Mouse (Mus musculus) brain, embryonic 14.5 days (tissue): ENCODE measurements around the gene Nrd1.

Experiments
- CTCF ChIP-seq: fragments of 200-500 bp; IDR thresholded peaks from 2 replicates; pipeline ENCODE4 v1.5.1; 2012; ENCODE audit warnings: inconsistent platforms, mild to moderate bottlenecking, moderate library complexity, borderline replicate concordance; ENCODE audit not compliant: insufficient read depth, insufficient read length; ENCODE audit errors: extremely low read depth
- POLR2A ChIP-seq: fragments of 200-500 bp; IDR thresholded peaks from 2 replicates; pipeline ENCODE4 v1.6.1; 2012; ENCODE audit warnings: mild to moderate bottlenecking, inconsistent platforms, borderline replicate concordance; ENCODE audit not compliant: poor library complexity, insufficient read depth, insufficient read length, severe bottlenecking; ENCODE audit errors: extremely low read depth

- TF ChIP-seq CTCF (no peak), POLR2A (no peak)
Observed at GRCm38 (mm10) chr4:108991811-108992210, 8.6 kb upstream of the Nrd1 start.
